Mouse (Mus musculus): ENCODE measurements at regions not wholly inside any gene's neighbourhood (a gene's known extent, or its start where the extent isn't known, plus 50 kb on each side); places are given as distances from the start of the nearest gene placed in this dataset.
A peak's percentile ranks its signal among the peaks of the same experiment; 100 is the strongest.

DNA sequence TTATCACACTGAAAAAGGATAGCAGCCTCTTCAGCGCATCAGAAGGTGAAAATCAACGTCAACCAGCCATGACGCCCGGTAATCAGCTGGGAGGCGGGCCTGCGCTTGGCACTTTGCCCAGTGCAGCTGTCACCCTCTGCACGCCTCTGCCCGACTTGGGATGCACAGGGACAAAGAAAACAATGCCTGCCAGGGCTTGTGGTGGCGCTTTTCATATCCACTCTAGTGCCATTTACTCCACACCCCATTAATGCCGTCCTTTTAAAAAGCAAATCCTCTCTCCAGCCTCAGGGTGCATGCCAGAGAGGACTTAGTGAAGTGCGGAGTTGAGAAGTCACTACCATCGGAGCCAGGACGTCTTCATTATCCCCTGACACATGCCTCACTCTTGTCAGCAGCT lies 204.5 kb upstream of the Sulf2 start:
- H3K9me3 ChIP-seq = no peaks in the 10 kb centered on the region
- no peak overlapping the region for H3K4me2 ChIP-seq (replicated peaks)
- no peak overlapping the region for H3K4me3 ChIP-seq
- no peaks in the 10 kb centered on the region for H3K36me3 ChIP-seq
- H3K9ac ChIP-seq = no peak overlapping the region
- WGBS = 59% methylated on average over 13 of the region's 13 CpGs
- no peaks in the 10 kb centered on the region for H3K27me3 ChIP-seq
- H3K4me1 ChIP-seq = peaks cover 38% of the 10 kb centered on the region
- no peak overlapping the region for H3K27ac ChIP-seq
- ATAC-seq (ENCODE audit: low FRiP score, low read depth) = no peak

- Histone ChIP-seq H3K9ac (peak overlapping the region; percentile 8; the same call in 1 of the 2 replicates), H3K4me1 (peaks cover 51% of the 10 kb centered on the region), H3K4me2 (replicated peaks) (no peak overlapping the region), H3K9me3 (no peaks in the 10 kb centered on the region), H3K27ac (no peak overlapping the region), H3K36me3 (no peaks in the 10 kb centered on the region), H3K4me3 (no peak overlapping the region), H3K27me3 (no peaks in the 10 kb centered on the region)
- ATAC-seq (ENCODE audit: low FRiP score, low read depth) = no peak
- 39% methylated on average over 7 of the region's 7 CpGs for WGBS
Measured at GRCm38 (mm10) chr2:166357824-166358223, 202.4 kb upstream of the Sulf2 start.

DNA sequence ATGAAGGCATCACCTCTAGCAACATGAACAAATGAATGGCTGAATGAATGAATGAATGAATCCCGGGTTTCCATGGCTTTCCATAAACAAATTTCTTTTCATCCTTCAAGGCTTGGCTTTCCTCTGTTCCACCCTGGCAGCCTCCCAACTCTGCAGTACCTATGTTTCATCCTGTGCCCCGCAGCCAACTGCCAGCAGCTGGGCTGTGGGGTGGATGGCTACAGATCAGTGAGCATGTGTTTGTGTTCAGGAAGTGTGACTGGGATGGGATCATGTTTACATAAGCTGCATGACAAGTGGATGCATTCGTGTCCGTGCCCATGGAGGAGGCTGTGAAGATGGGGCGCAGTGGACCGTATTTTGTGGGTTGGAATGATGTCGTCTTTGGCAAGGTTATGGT lies 200.5 kb upstream of the Sulf2 start:
- H3K4me1 ChIP-seq = peaks cover 49% of the 10 kb centered on the region
- no peak overlapping the region for H3K4me3 ChIP-seq
- no peaks in the 10 kb centered on the region for H3K27me3 ChIP-seq
- H3K9ac ChIP-seq = no peak overlapping the region
- no peaks in the 10 kb centered on the region for H3K36me3 ChIP-seq
- ATAC-seq (ENCODE audit: low FRiP score, low read depth) = no peak
- H3K4me2 ChIP-seq (replicated peaks) = no peak overlapping the region
- H3K9me3 ChIP-seq = no peaks in the 10 kb centered on the region
- H3K27ac ChIP-seq = no peak overlapping the region
- 85% methylated on average over 7 of the region's 7 CpGs for WGBS

GRCm38 (mm10) chr2:166355446-166355845 lies 200.0 kb upstream of the Sulf2 start:
- no peak overlapping the region for H3K27ac ChIP-seq
- 47% methylated on average over 6 of the region's 6 CpGs for WGBS
- no peak overlapping the region for H3K4me2 ChIP-seq (replicated peaks)
- H3K27me3 ChIP-seq = no peaks in the 10 kb centered on the region
- no peak overlapping the region for H3K9ac ChIP-seq
- H3K36me3 ChIP-seq = no peaks in the 10 kb centered on the region
- peaks cover 46% of the 10 kb centered on the region for H3K4me1 ChIP-seq
- no peaks in the 10 kb centered on the region for H3K9me3 ChIP-seq
- no peak for ATAC-seq (ENCODE audit: low FRiP score, low read depth)
- H3K4me3 ChIP-seq = no peak overlapping the region

GRCm38 (mm10) chr2:166354391-166354790 lies 198.9 kb upstream of the Sulf2 start:
- H3K4me2 ChIP-seq (replicated peaks) = no peak overlapping the region
- H3K9ac ChIP-seq = no peak overlapping the region
- no peak for ATAC-seq (ENCODE audit: low FRiP score, low read depth)
- no peaks in the 10 kb centered on the region for H3K36me3 ChIP-seq
- H3K4me3 ChIP-seq = no peak overlapping the region
- H3K9me3 ChIP-seq = no peaks in the 10 kb centered on the region
- no peak overlapping the region for H3K27ac ChIP-seq
- 83% methylated on average over 4 of the region's 4 CpGs for WGBS
- H3K27me3 ChIP-seq = no peaks in the 10 kb centered on the region
- peaks cover 36% of the 10 kb centered on the region for H3K4me1 ChIP-seq

DNA sequence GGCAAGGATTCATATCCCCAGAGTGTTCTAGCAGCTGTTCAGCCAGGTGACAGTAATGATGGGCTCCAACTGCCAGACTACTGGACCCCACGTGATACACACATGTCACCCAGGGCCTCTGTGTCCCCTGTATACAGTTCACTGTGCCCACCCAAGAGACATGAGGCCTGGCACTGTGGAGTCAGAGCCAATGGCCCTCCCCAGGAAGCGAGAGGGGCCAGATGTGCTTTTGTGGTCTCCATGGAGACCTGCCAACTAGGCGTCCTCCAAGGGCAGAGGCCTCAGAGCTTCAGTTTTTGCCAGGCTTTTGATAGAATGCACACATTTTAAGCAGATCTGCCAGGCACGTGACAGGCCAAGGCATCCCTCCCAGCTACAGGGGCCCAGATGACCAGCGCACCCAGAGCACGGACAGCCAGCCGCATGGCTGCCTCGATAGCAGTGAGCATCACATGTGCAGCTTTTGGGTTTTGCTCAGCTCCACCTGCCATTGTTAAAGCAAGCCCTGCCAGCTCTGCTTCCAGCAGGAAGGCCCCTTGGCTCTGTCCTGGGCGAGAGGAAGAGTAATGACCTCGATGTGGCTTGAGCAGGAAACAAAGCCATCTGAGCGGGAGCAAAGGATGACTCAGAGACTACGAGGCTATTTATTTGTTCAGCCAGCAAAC lies 198.1 kb upstream of the Sulf2 start:
- H3K27ac ChIP-seq = peak overlapping the region; percentile 16
- no peak for ATAC-seq (ENCODE audit: low FRiP score, low read depth)
- H3K4me3 ChIP-seq = no peak overlapping the region
- 63% methylated on average over 12 of the region's 12 CpGs for WGBS
- H3K9ac ChIP-seq = no peak overlapping the region
- H3K9me3 ChIP-seq = no peaks in the 10 kb centered on the region
- H3K27me3 ChIP-seq = no peaks in the 10 kb centered on the region
- peaks cover 42% of the 10 kb centered on the region for H3K4me1 ChIP-seq
- no peak overlapping the region for H3K4me2 ChIP-seq (replicated peaks)
- no peaks in the 10 kb centered on the region for H3K36me3 ChIP-seq

- whole genome bisulfite sequencing = 83% methylated on average over 5 of the region's 5 CpGs
- no peak overlapping the region for H3K9ac ChIP-seq
- no peak for ATAC-seq (ENCODE audit: low FRiP score, low read depth)
- no peak overlapping the region for H3K4me2 ChIP-seq (replicated peaks)
- H3K9me3 ChIP-seq = no peaks in the 10 kb centered on the region
- H3K27me3 ChIP-seq = no peaks in the 10 kb centered on the region
- no peak overlapping the region for H3K4me3 ChIP-seq
- H3K4me1 ChIP-seq = peaks cover 46% of the 10 kb centered on the region
- H3K27ac ChIP-seq = no peak overlapping the region
- no peaks in the 10 kb centered on the region for H3K36me3 ChIP-seq
Measured at GRCm38 (mm10) chr2:166351984-166352383, 196.5 kb upstream of the Sulf2 start.

DNA sequence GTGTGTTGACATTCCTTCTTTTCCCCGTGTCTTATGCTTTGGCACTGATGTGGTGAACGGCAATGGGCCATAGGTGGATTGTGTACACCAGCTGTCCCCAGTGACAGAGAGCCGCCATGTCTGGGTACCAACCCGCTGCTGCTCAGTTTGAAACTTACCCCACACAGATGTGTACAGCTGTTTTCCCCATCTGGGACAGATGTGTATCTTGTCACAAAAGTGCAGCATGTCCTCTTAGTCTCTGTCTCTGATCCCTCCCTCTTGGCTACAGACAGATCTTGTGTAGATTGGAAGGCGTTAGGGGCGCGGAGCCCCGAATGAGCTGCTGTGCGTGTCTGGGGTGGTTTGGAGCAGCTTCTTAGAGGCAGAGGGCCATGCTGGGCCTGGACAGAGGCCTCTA lies 196.1 kb upstream of the Sulf2 start:
- no peak overlapping the region for H3K9ac ChIP-seq
- ATAC-seq (ENCODE audit: low FRiP score, low read depth) = no peak
- no peaks in the 10 kb centered on the region for H3K27me3 ChIP-seq
- H3K27ac ChIP-seq = no peak overlapping the region
- no peaks in the 10 kb centered on the region for H3K36me3 ChIP-seq
- 84% methylated on average over 9 of the region's 9 CpGs for WGBS
- no peak overlapping the region for H3K4me3 ChIP-seq
- no peaks in the 10 kb centered on the region for H3K9me3 ChIP-seq
- H3K4me1 ChIP-seq = peaks cover 50% of the 10 kb centered on the region
- H3K4me2 ChIP-seq (replicated peaks) = no peak overlapping the region

DNA sequence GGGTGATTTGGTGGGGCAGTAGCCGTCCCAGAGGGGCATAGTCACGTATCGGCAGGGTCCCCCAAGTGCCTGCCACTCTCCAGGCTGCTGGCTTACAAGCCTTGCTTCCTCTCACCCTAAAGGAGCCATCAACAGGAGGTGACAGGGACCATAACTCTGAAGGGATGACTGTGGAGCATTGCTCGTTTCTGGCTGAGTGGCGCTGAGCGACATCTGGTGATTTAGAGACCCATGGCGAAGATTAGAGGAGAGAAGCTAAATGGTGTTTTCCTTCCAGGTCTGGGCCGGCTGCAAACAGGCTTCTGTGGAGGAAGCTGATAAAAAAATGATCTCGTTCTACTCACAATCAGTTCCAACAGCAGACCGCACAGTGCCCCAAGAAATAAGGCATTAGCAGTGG lies 193.2 kb upstream of the Sulf2 start:
- Histone ChIP-seq H3K9me3 (no peaks in the 10 kb centered on the region), H3K4me2 (replicated peaks) (no peak overlapping the region), H3K4me3 (no peak overlapping the region), H3K4me1 (peaks cover 60% of the 10 kb centered on the region), H3K9ac (no peak overlapping the region), H3K27me3 (peaks cover 5% of the 10 kb centered on the region; the same call in 1 of the 2 replicates), H3K36me3 (no peaks in the 10 kb centered on the region), H3K27ac (no peak overlapping the region)
- ATAC-seq (ENCODE audit: low FRiP score, low read depth) = no peak
- WGBS = 17% methylated on average over 10 of the region's 10 CpGs

- no peak overlapping the region for H3K4me3 ChIP-seq
- H3K36me3 ChIP-seq = no peaks in the 10 kb centered on the region
- peaks cover 68% of the 10 kb centered on the region for H3K4me1 ChIP-seq
- peaks cover 5% of the 10 kb centered on the region; the same call in 1 of the 2 replicates for H3K27me3 ChIP-seq
- no peak for ATAC-seq (ENCODE audit: low FRiP score, low read depth)
- WGBS = 32% methylated on average over 18 of the region's 18 CpGs
- no peak overlapping the region for H3K27ac ChIP-seq
- H3K9me3 ChIP-seq = no peaks in the 10 kb centered on the region
- no peak overlapping the region for H3K9ac ChIP-seq
- no peak overlapping the region for H3K4me2 ChIP-seq (replicated peaks)
Measured at GRCm38 (mm10) chr2:166346421-166347182, 191.1 kb upstream of the Sulf2 start.

DNA sequence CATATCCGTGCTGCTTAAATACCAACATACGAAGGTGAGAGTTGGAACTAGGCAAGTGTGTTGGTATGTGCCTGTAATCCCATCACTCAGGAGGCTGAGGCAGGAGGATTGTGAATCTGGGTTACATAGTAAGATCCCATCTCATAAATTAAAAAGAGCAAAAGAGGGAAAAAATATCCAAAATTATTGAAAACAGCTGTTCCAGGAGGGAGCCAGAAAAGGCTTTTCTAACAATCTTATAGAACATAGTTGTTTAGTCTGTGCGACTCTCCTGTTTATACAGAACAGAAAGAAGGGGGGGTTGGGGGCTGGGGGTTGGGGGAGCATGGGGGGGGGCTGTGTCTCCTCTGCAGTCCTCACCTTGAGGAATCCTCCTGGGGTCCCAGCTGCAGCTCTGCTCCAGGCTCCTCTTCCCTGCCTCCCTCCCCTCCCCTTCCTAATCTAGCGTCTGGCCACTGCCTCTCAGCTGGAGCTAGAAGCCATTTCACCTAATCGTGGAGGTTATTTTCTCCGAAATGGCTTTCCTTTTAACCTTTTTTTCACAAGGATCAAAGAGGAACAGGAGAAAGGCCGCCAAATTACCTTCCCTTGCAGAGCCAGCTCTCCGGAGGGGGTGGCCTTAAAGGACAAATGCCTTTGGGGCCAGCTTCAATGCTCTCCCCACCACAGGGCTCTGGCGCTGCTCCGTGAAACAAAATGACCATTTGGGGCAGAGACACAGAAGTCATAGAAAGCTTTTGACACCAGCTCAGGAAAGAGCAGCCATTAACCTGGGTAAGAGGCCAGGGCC lies 188.3 kb upstream of the Sulf2 start:
- Histone ChIP-seq H3K9ac (no peak overlapping the region), H3K27me3 (peaks cover 5% of the 10 kb centered on the region; the same call in 1 of the 2 replicates), H3K36me3 (no peaks in the 10 kb centered on the region), H3K4me2 (replicated peaks) (peak overlapping the region; percentile 21), H3K9me3 (0 out of 2 replicates have a peak, but pooled peaks cover 4% of the 10 kb centered on the region), H3K4me1 (peaks cover 70% of the 10 kb centered on the region), H3K4me3 (no peak overlapping the region), H3K27ac (peak overlapping the region; percentile 77)
- WGBS = 16% methylated on average over 10 of the region's 10 CpGs
- peak; percentile 34; the same call in 1 of the 2 replicates for ATAC-seq (ENCODE audit: low FRiP score, low read depth)

DNA sequence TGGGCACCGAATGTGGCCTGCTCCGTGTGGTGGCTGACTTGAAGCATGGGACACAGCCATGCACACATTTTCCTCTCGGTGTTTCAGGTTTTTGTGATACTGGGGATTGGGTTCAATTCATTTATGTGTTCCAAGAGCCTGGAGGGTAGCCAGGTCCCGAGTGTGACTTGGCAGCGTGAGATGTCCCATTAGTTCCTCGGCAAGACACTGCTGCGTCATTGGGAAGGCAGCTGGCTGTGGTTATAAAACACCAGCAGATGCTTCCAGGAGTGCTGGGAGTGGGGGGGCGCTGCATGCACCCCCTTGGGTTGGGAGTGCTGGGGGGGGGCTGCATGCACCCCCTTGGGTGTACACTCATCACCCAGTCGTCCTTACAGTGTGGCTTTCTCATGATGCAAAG lies 186.9 kb upstream of the Sulf2 start:
- H3K4me2 ChIP-seq (replicated peaks) = no peak overlapping the region
- no peak overlapping the region for H3K4me3 ChIP-seq
- no peak overlapping the region for H3K9ac ChIP-seq
- peaks cover 71% of the 10 kb centered on the region for H3K4me1 ChIP-seq
- 46% methylated on average over 9 of the region's 9 CpGs for WGBS
- H3K36me3 ChIP-seq = no peaks in the 10 kb centered on the region
- H3K27ac ChIP-seq = peak overlapping the region; percentile 77
- peaks cover 5% of the 10 kb centered on the region; the same call in 1 of the 2 replicates for H3K27me3 ChIP-seq
- 0 out of 2 replicates have a peak, but pooled peaks cover 4% of the 10 kb centered on the region for H3K9me3 ChIP-seq
- ATAC-seq (ENCODE audit: low FRiP score, low read depth) = no peak
